ENCODE assay signal across 10 mouse cellular contexts in the genomic region with DNA sequence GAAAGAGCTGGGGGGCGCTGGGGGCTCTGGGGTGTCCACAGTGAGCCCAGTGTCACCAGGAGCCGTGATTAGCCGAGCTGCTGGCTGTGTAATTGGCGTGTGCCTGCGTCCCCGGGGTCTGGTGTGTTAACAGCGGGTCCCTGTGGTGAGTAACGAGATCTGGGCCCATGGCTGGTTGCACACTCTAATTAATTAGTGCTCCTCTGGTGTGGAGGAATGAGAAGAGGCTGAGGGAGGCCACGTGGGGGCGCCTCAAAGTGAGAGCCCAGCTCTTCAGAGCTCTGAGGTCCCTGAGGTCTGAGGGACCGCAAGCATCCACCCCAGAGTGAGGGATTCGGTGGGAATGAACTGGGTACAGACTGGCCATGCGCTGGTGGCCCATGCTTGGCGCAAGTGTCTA. TPM values are rescaled to one million over a fixed set of nuclear protein-coding genes. Genes with fewer than 3 reads are reported as not detected.
DNase-seq lines count a peak whose midpoint lies in the region; ATAC-seq and TF ChIP-seq lines count a peak whose summit lies in the region.
"Had no signal": no experiment of that assay in that cellular context is flagged by ENCODE, and none has a peak within 500 bp of the region (broad histone marks: within the 10 kb centered on the region; RNA-seq: fewer than 3 reads in every experiment).

No protein-coding gene starts in this region.

- peaks cover 12% of the 10 kb centered on the region; the same call in 1 of the 2 replicates for H3K27me3 ChIP-seq in intestine, embryonic 16.5 days (replicated peaks; ENCODE audit: control insufficient read depth, insufficient read depth, low read length)

- no peaks in the 10 kb centered on the region for H3K9me3 ChIP-seq in intestine, embryonic 16.5 days (ENCODE audit: control insufficient read depth, low read length)
- H3K9me3 ChIP-seq: stomach, embryonic 15.5 days had no signal

- 51% methylated on average over 14 of the region's 14 CpGs for WGBS in intestine, embryonic 16.5 days

- no peak overlapping the region for H3K4me3 ChIP-seq in left cerebral cortex, adult 2 months
- H3K4me3 ChIP-seq in intestine, embryonic 16.5 days (ENCODE audit: low read length), result no peak overlapping the region
- H3K4me3 ChIP-seq: myocyte had no signal

- no peak overlapping the region for H3K9ac ChIP-seq in intestine, embryonic 16.5 days (ENCODE audit: low read depth, low read length)
- H3K9ac ChIP-seq: stomach, embryonic 15.5 days had no signal

- ATAC-seq in common myeloid progenitor, adult 5-6 weeks (replicated peaks; ENCODE audit: low read depth, poor library complexity, severe bottlenecking), result peak; percentile 46
- no peak for ATAC-seq in intestine, embryonic 16.5 days

- no peak overlapping the region for H3K4me2 ChIP-seq in intestine, embryonic 16.5 days (ENCODE audit: low read depth, low read length)

- no peaks in the 10 kb centered on the region for H3K36me3 ChIP-seq in intestine, embryonic 16.5 days (ENCODE audit: control insufficient read depth, insufficient read depth, low read length)
- H3K36me3 ChIP-seq: stomach, embryonic 15.5 days had no signal

- intact Hi-C loops in left cerebral cortex, adult 2 months (cut with DNase I), result no loop called here
- intact Hi-C loops in left cerebral cortex, postnatal 25 days (cut with DNase I), result no loop called here

- TF ChIP-seq CTCF in left cerebral cortex, adult 2 months (IDR thresholded peaks at IDR 0.05), result no peak; the same call in none of the 2 replicates

- DNase-seq in left cerebral cortex, adult 2 months (ENCODE audit: extremely low spot score in 1 of 2, low spot score in 2 of 2), result no peak
- no peak for DNase-seq in left cerebral cortex, postnatal 25 days (ENCODE audit: low spot score in 2 of 2)
- DNase-seq in Muller cell, postnatal 12 days (ENCODE audit: inconsistent ontology term), result peak; percentile 81
- DNase-seq in kidney, postnatal 4 days, result peak; percentile 68 to 78
- DNase-seq in heart, adult 9 months (ENCODE audit: low spot score in 2 of 2), result no peak
- DNase-seq in layer of hippocampus, adult 9-10 months (ENCODE audit: low spot score), result no peak

- peaks cover 3% of the 10 kb centered on the region; the same call in 1 of the 2 replicates for H3K4me1 ChIP-seq in intestine, embryonic 16.5 days (ENCODE audit: control insufficient read depth, insufficient read depth, low read length)

- peak overlapping the region; percentile 21; the same call in 1 of the 2 replicates for H3K27ac ChIP-seq in left cerebral cortex, adult 2 months
- no peak overlapping the region for H3K27ac ChIP-seq in intestine, embryonic 16.5 days (ENCODE audit: low read length)
- H3K27ac ChIP-seq: stomach, embryonic 15.5 days had no signal

RNA-seq across cellular contexts. Expression of a gene that starts 13.1 kb away (rescaled TPM):
- 10 to 100 TPM; 79.8 to 85.7 TPM for total RNA-seq in left cerebral cortex, adult 2 months (2021)
- 10 to 100 TPM; 64.4 to 68.3 TPM for total RNA-seq in left cerebral cortex, postnatal 25 days (2021)
- 21.2 and 23.2 TPM in 2 replicates for total RNA-seq in common myeloid progenitor, adult 5-6 weeks (2017)
- 26.5 and 27.0 TPM in 2 replicates for polyA plus RNA-seq in intestine, embryonic 16.5 days (2015; fragmentation: Nextera tagmentation; extraction: Ambion mirVana)

Comparison
In these comparisons a context has a peak if more than half of its experiments do, and no peak if none do; other contexts are left out.
1. DNase-seq: peak in Muller cell, postnatal 12 days (single experiment) and kidney, postnatal 4 days (2 of 2); none in left cerebral cortex, adult 2 months (0 of 2), left cerebral cortex, postnatal 25 days (0 of 2), heart, adult 9 months (0 of 2) and layer of hippocampus, adult 9-10 months (single experiment).